Mouse (Mus musculus) heart, adult 2 months (tissue): Measurements from ENCODE around the gene Gm47969.

Experiments used
- CTCF ChIP-seq: fragments of 200-600 bp; IDR thresholded peaks from 2 replicates; pipeline ENCODE4 v1.8.1; 2022; ENCODE audit warnings: antibody characterized with exemption, mild to moderate bottlenecking, moderate library complexity
- EP300 ChIP-seq: fragments of 200-500 bp; IDR thresholded peaks from 2 replicates; pipeline ENCODE4 v1.6.1; 2011; ENCODE audit warnings: low read depth, low read length, control low read depth; ENCODE audit not compliant: insufficient read depth

GRCm38 (mm10) chr1:83007471-83007870 is 37.3 kb upstream of the Gm47969 start:
- TF ChIP-seq CTCF (no peak), EP300 (no peak)
